Mouse (Mus musculus) CH12F3 (cell line): ENCODE results near the gene Gm9573.

ENCODE experiments used
- in situ Hi-C: fragments of 300-500 bp; cut with MboI; formaldehyde crosslinking; loops from 2 replicates; pipeline ENCODE4 v1.14.3; 2020; ENCODE audit warnings: low sequenced_read_pairs

The Gm9573 gene

GRCm38 (mm10) chr17:35626537-35626936 lies at the start of gene Gm9573:
Gene Gm9573 (minus strand): TSS chr17:35626637.
- in situ Hi-C loops, result no loop called here

DNA sequence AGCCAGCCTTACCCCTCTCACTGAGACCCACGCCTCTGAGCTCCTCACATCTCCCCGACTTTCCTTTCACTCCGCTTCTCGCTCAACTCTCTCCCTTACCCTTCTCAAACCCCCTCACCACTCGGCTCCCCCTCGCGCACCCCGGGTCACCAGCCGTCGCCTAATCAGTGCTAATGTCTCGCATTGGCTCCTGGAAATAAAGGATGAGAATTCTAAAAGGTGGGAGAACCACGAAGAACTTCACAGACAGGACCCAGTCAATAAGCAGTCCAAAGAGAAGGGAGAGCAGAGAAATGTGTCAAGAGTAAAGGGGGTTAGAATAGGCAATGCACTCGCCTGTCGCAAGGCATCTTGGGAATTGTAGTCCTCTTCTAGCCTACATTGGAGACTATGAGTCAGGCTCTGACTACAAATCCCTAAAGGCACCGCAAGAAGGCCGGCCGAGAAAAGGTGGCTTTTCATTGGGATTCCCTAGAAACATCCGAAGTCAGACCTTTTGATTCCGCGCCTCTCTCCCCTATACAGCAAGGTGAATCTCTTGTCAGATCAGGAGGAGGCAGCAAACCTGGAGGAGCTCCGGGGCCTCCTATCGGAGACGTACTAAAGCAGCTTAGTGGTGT lies 47.1 kb upstream of the Gm9573 start, which contains the start of gene Gtf2h4:
Gtf2h4 (minus strand) TSS at position 324 of the 620 bp plus-strand sequence.
- in situ Hi-C loops, result no loop called here

- in situ Hi-C loops, result no loop called here
These were observed 46.1 kb upstream of the Gm9573 start for GRCm38 (mm10) chr17:35672527-35672926.

GRCm38 (mm10) chr17:35671846-35672245 lies 45.4 kb upstream of the Gm9573 start:
- in situ Hi-C loops, result no loop called here

DNA sequence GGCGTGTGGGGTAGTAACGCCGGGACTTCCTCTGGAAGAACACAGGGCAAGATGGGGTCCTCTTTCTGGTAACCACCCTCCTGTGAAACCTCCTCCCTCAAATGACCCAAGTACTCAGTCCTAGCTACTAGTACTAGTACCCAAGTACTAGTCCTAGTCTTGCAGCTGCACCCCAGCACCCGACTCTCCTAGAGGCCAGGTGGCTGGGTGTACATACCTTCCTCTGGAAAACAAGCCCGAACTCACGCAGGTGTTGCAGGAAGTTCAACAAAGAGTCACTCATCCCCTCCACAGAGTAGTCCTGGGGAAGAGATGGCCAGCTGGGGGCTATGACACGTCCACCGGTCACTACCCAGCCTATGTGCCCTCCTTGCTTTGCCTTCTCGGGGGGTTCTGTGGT lies 43.3 kb upstream of the Gm9573 start:
- in situ Hi-C loops, result no loop called here

DNA sequence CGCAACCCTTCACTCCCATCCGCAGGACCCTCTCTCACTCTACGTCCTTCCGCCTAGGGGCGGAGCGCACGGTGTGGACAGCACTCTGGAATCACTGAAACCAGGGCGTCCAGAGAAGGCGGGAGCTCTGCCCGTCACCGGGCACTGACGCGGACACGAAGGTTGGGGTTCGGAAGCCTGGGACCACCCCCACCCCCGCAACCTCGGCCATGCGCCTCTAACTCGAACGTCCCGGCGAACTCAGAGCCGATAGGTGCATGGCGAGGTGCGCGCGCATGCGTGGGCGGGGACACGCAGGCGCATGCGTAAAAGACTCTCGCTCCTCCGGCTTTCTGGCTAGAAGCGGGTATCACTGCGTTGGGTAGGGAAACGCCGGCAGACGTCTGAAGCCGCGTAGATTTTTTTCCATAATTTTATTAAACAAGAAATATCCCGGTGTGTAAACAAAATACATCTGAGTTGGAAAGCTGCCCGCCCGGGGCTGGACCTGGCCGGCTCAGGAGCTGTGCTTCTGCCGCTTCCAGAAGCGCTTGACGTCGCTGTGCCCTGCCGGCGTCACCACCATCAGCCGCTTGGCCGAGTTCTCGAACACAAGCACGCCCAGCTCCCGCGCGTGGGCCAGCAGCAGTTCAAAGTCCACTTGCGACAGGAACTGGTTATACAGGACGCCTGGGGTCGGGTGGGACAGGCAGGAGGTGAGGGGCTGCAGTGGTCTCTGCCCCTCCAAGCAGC lies 41.1 kb upstream of the Gm9573 start, which contains the start of gene Vars2:
Vars2 (minus strand) TSS at position 259 of the 732 bp plus-strand sequence.
- in situ Hi-C loops, result no loop called here

DNA sequence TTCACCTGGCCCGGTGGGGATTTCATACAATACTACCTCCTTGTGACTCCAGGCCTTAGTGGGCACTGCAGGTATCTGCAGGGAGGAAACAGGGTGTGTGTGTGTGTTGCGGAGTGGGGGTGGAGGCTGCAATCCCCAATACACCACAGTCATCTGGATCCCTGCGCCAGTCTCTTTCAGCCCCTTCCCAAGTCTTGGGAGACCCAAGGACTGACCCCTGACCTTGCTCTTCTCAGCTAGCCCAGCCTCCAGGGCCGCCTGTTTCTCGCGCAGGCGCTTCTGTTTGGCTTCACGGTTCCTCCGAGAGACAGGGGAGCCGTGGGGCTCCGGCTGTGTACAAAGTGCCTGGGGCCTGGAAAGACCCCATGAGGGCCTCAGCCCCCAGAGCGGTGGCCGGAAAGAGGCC lies 40.4 kb upstream of the Gm9573 start:
- in situ Hi-C loops, result no loop called here

GRCm38 (mm10) chr17:35665957-35666515 lies 39.6 kb upstream of the Gm9573 start:
- in situ Hi-C loops, result no loop called here

GRCm38 (mm10) chr17:35653086-35653485 lies 26.6 kb upstream of the Gm9573 start:
- in situ Hi-C loops, result no loop called here

DNA sequence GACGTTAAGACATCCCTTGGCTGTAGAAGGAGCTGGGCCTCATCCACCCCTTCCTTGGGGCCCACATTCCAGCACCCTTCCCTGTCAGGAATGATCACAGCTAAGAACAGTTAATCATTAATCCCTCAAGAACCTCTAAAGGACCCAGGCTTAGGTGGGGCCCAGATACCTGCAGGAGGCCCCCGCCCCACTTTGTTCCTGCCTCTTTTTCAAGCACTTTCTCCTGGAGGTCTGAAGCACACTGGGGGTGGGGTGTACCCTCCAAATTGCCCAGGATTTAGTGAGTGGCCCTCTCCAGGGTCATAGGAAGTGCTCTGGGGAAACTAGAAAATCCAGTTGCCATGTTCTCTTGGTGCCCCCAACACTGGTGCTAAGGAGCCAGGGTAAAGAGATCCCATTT lies 23.0 kb upstream of the Gm9573 start:
- in situ Hi-C loops, result no loop called here

DNA sequence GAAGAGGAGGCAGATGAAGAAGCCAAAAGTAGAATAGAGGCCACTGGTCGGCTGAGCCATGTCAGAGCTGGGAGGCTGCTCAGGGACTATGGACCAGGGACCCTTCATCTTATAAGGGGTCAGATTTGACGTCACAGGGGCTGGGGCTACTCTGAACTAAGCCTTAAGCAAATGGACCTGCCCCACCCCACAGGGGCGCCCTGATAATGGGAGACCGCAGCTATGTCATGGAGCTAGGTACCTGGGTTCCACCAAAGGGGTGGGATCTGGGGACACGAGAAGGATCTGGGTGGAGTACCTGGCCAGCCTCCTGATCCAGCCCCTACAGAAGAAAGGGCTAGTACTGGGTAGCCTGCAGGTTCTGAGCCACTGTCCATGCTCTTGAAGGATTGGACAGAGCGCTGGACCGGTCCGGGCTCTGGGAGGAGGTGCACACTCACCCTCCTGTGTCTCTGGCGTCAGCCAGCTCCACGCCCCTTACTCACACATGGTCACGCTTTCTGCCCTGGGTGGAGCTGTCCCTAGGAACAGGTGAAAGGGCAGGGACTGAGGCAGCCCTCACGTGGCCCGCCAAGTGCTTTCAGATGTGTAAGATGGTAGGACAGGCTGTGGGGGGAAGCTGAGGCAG lies 17.3 kb upstream of the Gm9573 start, which contains the start of gene Mucl3:
Mucl3 (minus strand) TSS at position 87 of the 628 bp plus-strand sequence.
- in situ Hi-C loops, result no loop called here

DNA sequence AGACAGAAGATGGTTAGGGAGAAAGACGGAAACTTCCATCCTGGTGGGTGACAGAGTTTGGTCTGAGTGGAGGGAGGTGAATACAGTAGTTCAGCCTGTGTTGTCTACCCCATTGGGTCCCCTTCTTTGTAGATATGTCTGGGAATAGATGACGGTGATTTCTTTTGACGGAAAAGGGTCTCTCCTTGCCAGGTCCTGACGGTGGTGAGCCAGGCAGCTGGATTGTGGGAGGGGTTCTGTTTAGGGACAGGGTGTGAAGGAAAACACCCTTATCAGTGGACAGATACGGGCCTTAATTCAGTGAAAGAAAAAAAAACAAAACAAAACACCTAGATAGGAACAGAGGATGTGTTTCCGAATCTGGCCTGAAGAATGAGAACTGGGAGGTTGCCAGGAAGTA lies 12.9 kb upstream of the Gm9573 start:
- in situ Hi-C loops, result no loop called here

GRCm38 (mm10) chr17:35638475-35639190 lies 12.2 kb upstream of the Gm9573 start:
- in situ Hi-C loops, result no loop called here

DNA sequence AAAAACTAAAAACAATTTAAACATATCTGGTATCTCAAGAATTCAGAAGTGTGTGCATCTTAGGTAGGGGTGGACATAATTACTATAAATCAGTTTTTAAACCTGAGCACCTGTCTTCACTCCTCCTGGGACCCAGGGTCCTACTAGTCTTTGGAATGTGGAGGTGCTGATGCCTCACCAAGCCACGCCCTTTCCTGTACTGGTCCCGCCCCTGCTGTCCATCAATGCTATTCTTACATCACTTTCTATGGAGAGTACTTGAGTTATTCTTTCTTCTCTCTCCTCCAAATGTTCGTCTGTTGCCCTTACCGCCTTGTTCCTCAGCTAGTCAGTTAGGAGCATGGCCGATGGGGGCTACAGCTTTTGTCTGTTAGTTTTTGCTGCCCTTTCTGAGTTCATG lies 9.9 kb upstream of the Gm9573 start:
- in situ Hi-C loops, result no loop called here

- in situ Hi-C loops, result no loop called here
These were observed 9.3 kb upstream of the Gm9573 start for GRCm38 (mm10) chr17:35635699-35636111.

DNA sequence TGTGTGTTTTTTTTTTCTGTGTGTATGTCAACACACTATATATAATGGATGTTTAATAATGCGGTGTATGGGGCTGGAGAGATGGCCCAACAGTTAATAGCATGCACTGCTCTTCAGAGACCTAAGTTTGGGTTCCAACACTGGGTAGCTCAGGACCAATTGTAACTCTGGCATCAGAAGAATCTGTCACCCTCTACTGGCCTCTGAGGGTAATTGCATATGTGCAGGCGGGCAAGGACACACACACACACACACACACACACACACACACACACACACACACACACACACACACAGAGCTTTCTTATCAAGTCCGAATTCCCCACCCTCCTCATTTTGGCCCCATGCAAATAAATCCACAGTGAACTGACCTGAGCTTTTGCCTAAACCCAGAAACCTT lies 8.8 kb upstream of the Gm9573 start:
- in situ Hi-C loops, result no loop called here

GRCm38 (mm10) chr17:35633992-35634391 lies 7.6 kb upstream of the Gm9573 start:
- in situ Hi-C loops, result no loop called here

- in situ Hi-C loops, result no loop called here
These were observed 9.3 kb downstream of the Gm9573 start for GRCm38 (mm10) chr17:35617127-35617526.

DNA sequence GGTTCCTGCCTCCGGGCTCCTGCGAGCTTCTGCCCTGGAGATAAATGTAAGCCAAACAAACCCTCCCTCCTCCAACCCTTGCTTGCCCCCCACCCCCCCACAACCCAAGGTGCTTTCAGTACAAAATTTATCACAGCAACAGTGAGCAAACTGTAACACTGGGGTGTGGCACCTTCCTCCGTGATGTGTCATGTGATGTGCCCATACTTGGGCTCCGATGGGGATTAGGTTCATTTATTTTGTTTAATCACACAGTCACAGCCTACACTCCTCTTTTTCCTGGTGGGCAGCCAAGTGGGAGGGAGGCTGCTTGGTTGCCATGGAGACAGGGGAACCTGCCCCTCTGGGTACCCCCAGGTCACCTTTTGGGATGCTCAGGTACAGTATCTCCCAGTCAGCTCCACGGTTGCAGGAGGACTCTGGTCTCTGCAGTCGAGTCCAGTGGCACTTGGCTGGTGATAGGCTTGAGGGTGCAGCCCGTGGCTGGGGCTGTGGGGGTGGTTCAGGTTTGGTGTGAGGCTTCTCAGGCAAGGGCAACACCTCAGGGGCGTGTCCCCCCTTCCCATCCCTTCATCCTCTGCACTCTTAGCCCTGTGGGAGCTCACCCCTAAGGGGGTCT lies 24.6 kb downstream of the Gm9573 start:
- in situ Hi-C loops, result no loop called here

- in situ Hi-C loops, result no loop called here
These were observed 25.2 kb downstream of the Gm9573 start, which contains the start of gene Sfta2 for GRCm38 (mm10) chr17:35601249-35601648. Gene Sfta2 (plus strand): TSS chr17:35601549.
